Mouse (Mus musculus) hindbrain, postnatal 0 days (tissue): ENCODE data around the gene Il15ra. TPM values are rescaled to one million over a fixed set of nuclear protein-coding genes. Genes with fewer than 3 reads are reported as not detected.

Experiments
- ATAC-seq: fragments of 200-750 bp; cut with Nextera tagmentation; 2 replicates; pipeline ENCODE4 v1.8.0; 2017; ENCODE audit warnings: mild to moderate bottlenecking, moderate TSS enrichment, moderate library complexity
- DNase-seq: peaks from one replicate; pipeline ENCODE4 v3.0.0-alpha.2; 2015; ENCODE audit warnings: low spot score
- H3K27ac ChIP-seq: fragments of 300-500 bp; sonication (generic); 2 replicates; pipeline ENCODE4 v1.5.1; 2014; ENCODE audit warnings: mild to moderate bottlenecking
- H3K27me3 ChIP-seq: fragments of 300-500 bp; sonication (generic); 2 replicates; pipeline ENCODE4 v1.6.1; 2014; ENCODE audit warnings: low read length, mixed read lengths; ENCODE audit not compliant: insufficient read depth
- H3K36me3 ChIP-seq: fragments of 300-500 bp; sonication (generic); 2 replicates; pipeline ENCODE4 v1.6.1; 2014; ENCODE audit warnings: low read length, mixed read lengths; ENCODE audit not compliant: insufficient read depth
- H3K4me1 ChIP-seq: fragments of 300-500 bp; sonication (generic); 2 replicates; pipeline ENCODE4 v1.6.1; 2014; ENCODE audit warnings: antibody characterized with exemption, low read length, mixed read lengths; ENCODE audit not compliant: insufficient read depth
- H3K4me2 ChIP-seq: fragments of 300-500 bp; sonication (generic); 2 replicates; pipeline ENCODE4 v1.6.1; 2014; ENCODE audit warnings: low read depth, mild to moderate bottlenecking, low read length, moderate library complexity, mixed read lengths
- H3K4me3 ChIP-seq: fragments of 300-500 bp; sonication (generic); 2 replicates; pipeline ENCODE4 v1.5.1; 2014; ENCODE audit warnings: low read length
- H3K9ac ChIP-seq: fragments of 300-500 bp; sonication (generic); replicated peaks from 2 replicates; pipeline ENCODE4 v1.6.1; 2014; ENCODE audit warnings: mild to moderate bottlenecking, low read length, moderate library complexity, mixed read lengths
- H3K9me3 ChIP-seq: fragments of 300-500 bp; sonication (generic); 2 replicates; pipeline ENCODE4 v1.6.1; 2016; ENCODE audit warnings: low read length, mixed read lengths
- CTCF ChIP-seq: IDR thresholded peaks from 2 replicates; pipeline ENCODE4 v1.5.1; 2016; ENCODE audit warnings: antibody characterized with exemption, control low read depth, low read depth
- WGBS: fragments of 180-500 bp; shearing (Covaris S2); extraction: QIAGEN DNeasy Blood & Tissue Kit; methylation state at CpG from one replicate; pipeline ENCODE4 v1.1.7; 2014; 5-methylcytosine and 5-hydroxymethylcytosine counted together
- polyA plus RNA-seq: library from polyadenylated mRNA; unstranded; fragments of >200 nt; fragmentation: Nextera tagmentation; extraction: Ambion mirVana; gene quantifications from 2 replicates; pipeline ENCODE4 v1.2.1, GENCODE M21; 2015
- total RNA-seq: library from RNA; depleted of rRNA; stranded (reverse); fragments of >200 nt; gene quantifications from 2 replicates; pipeline ENCODE4 v1.2.3, GENCODE M21; 2014; rRNA removed

Il15ra gene
- total and polyA plus RNA-seq, 2 experiments from 2014 or later, result 0.47 to 2.0 TPM

GRCm38 (mm10) chr2:11774426-11774825, 69.3 kb downstream of the Il15ra start:
- Histone ChIP-seq H3K9me3 (no peaks in the 10 kb centered on the region), H3K4me1 (peaks cover 13% of the 10 kb centered on the region), H3K27me3 (no peaks in the 10 kb centered on the region), H3K4me3 (no peak overlapping the region), H3K36me3 (peaks cover 3% of the 10 kb centered on the region; the same call in 1 of the 2 replicates), H3K27ac (no peak overlapping the region), H3K4me2 (no peak overlapping the region), H3K9ac (no peak overlapping the region)
- ATAC-seq (no peak), DNase-seq (no peak)
- no peak for TF ChIP-seq CTCF
- WGBS, result 90% methylated on average over 10 of the region's 10 CpGs

- ATAC-seq, result no peak
- TF ChIP-seq CTCF, result no peak
- H3K36me3 ChIP-seq, result no peaks in the 10 kb centered on the region; the same call in 1 of the 2 replicates
Observed at GRCm38 (mm10) chr2:11775121-11775520, 70.0 kb downstream of the Il15ra start.

GRCm38 (mm10) chr2:11776415-11776814, 71.3 kb downstream of the Il15ra start:
- Histone ChIP-seq H3K27ac (peak overlapping the region; percentile 99; the same call in 1 of the 2 replicates), H3K27me3 (no peaks in the 10 kb centered on the region), H3K4me1 (peaks cover 20% of the 10 kb centered on the region), H3K9me3 (no peaks in the 10 kb centered on the region), H3K36me3 (peaks cover 2% of the 10 kb centered on the region; the same call in 1 of the 2 replicates), H3K9ac (peak overlapping the region; percentile 79), H3K4me3 (peak overlapping the region; percentile 86), H3K4me2 (peak overlapping the region; percentile 79)
- TF ChIP-seq CTCF, result no peak
- DNase-seq, result no peak
- 51% methylated on average over 8 of the region's 8 CpGs for WGBS
- ATAC-seq, result no peak

More at GRCm38 (mm10) chr2:11775121-11775520, 70.0 kb downstream of the Il15ra start:
- no peak for DNase-seq
- peaks cover 20% of the 10 kb centered on the region for H3K4me1 ChIP-seq
- no peak overlapping the region for H3K4me2 ChIP-seq
- H3K27ac ChIP-seq, result no peak overlapping the region
- no peak overlapping the region for H3K4me3 ChIP-seq
- 61% methylated on average over 5 of the region's 5 CpGs for WGBS
- no peak overlapping the region for H3K9ac ChIP-seq
- no peaks in the 10 kb centered on the region for H3K27me3 ChIP-seq
- no peaks in the 10 kb centered on the region for H3K9me3 ChIP-seq

GRCm38 (mm10) chr2:11777091-11778068, 72.3 kb downstream of the Il15ra start, which contains the start of the genes Fbh1 and Ankrd16:
TSS of gene Fbh1 (minus strand) at chr2:11777582.
TSS of gene Ankrd16 (plus strand) at chr2:11777876.
- Histone ChIP-seq H3K4me3 (peak within 1 kb of the TSS; percentile 86), H3K36me3 (peaks cover 12% of the 10 kb centered on the region; the same call in 1 of the 2 replicates), H3K27ac (peak within 1 kb of the TSS; percentile 99), H3K4me2 (peak within 1 kb of the TSS; percentile 95), H3K27me3 (no peaks in the 10 kb centered on the region), H3K9me3 (no peaks in the 10 kb centered on the region), H3K9ac (peak within 1 kb of the TSS; percentile 84), H3K4me1 (peaks cover 20% of the 10 kb centered on the region)
- peak; percentile 38 for TF ChIP-seq CTCF
- 1% methylated on average over 71 of the region's 73 CpGs for WGBS
- DNase-seq (peak; percentile 100), ATAC-seq (peak; percentile 96)

- under 1% methylated on average over 43 of the region's 43 CpGs for WGBS
- peaks cover 20% of the 10 kb centered on the region for H3K36me3 ChIP-seq
- H3K27me3 ChIP-seq, result no peaks in the 10 kb centered on the region
- TF ChIP-seq CTCF, result peak; percentile 57
- H3K4me1 ChIP-seq, result peaks cover 20% of the 10 kb centered on the region
- H3K9me3 ChIP-seq, result no peaks in the 10 kb centered on the region
- DNase-seq (peak; percentile 94), ATAC-seq (peak; percentile 91)
- peak overlapping the region; percentile 86 for H3K4me3 ChIP-seq
- peak overlapping the region; percentile 99 for H3K27ac ChIP-seq
- peak overlapping the region; percentile 95 for H3K4me2 ChIP-seq
- H3K9ac ChIP-seq, result peak overlapping the region; percentile 84
Observed at GRCm38 (mm10) chr2:11778087-11778823, 73.2 kb downstream of the Il15ra start.

Other genes starting within 250 kb of the Il15ra start
- gene Pfkfb3, start 151.2 kb upstream of the Il15ra start, total RNA-seq, result 15.6 and 21.3 TPM in 2 replicates
- 18.5 and 19.6 TPM in 2 replicates for gene Pfkfb3, start 151.2 kb upstream of the Il15ra start, polyA plus RNA-seq
- 57.3 and 59.5 TPM in 2 replicates for gene Rbm17, start 101.1 kb upstream of the Il15ra start, total RNA-seq
- gene Rbm17, start 101.1 kb upstream of the Il15ra start, polyA plus RNA-seq, result 127 and 128 TPM in 2 replicates
- gene Gm17490, start 79.0 kb upstream of the Il15ra start, total RNA-seq, result not detected in 2 replicates
- not detected in 2 replicates for gene Gm17490, start 79.0 kb upstream of the Il15ra start, polyA plus RNA-seq
- 0.04 TPM in 1 of 2 replicates, not detected in the other for gene Il2ra, start 62.5 kb upstream of the Il15ra start, total RNA-seq
- 0.04 and 0.05 TPM in 2 replicates for gene Il2ra, start 62.5 kb upstream of the Il15ra start, polyA plus RNA-seq
- 85.1 and 102 TPM in 2 replicates for gene Fbh1, start 72.3 kb downstream of the Il15ra start, total RNA-seq
- gene Fbh1, start 72.3 kb downstream of the Il15ra start, polyA plus RNA-seq, result 85.0 and 85.7 TPM in 2 replicates
- gene Ankrd16, start 72.6 kb downstream of the Il15ra start, total RNA-seq, result 42.6 and 43.4 TPM in 2 replicates
- gene Ankrd16, start 72.6 kb downstream of the Il15ra start, polyA plus RNA-seq, result 35.7 and 36.7 TPM in 2 replicates